8 mouse cellular contexts compared by ENCODE assay signal in the genomic region with DNA sequence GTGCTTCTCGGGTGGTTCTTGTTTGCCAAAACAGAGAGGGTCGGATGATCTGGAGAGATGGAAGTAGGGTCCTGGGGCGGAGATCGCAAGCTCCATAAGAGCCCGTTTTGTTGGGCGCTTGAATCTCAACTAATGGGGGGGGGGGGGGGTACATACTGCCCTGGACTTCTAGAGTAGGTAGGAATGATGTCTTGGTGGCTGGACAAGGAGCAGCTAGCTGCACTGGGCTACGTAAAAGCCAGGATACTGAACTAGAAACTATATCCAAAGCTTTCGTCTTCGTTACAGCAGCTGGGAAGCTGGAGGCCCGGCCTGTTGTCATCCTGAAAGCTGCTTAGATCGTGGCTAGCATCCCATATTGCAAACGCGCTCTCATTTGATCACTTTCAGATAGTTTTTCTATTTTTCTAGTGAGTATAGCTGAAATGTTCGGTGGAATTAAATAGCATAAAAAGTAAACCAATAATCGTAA. TPM values are rescaled to one million over a fixed set of nuclear protein-coding genes. Genes with fewer than 3 reads are reported as not detected.
A peak's percentile ranks its signal among the peaks of the same experiment; 100 is the strongest.
DNase-seq lines count a peak whose midpoint lies in the region; ATAC-seq and TF ChIP-seq lines count a peak whose summit lies in the region.

No protein-coding gene starts in this region.

- H3K4me3 ChIP-seq in kidney, adult 2 months (ENCODE audit: insufficient read depth, low read depth, low read length) = peak overlapping the region; percentile 86
- peak overlapping the region; percentile 97 for H3K4me3 ChIP-seq in forebrain, embryonic 16.5 days (replicated peaks; ENCODE audit: low read length)
- peak overlapping the region; percentile 83 to 88 for H3K4me3 ChIP-seq in liver, embryonic 14.5 days (ENCODE audit: insufficient read depth in 1 of 2, low read depth in 2 of 2, low read length in 2 of 2)

- no peaks in the 10 kb centered on the region for H3K27me3 ChIP-seq in kidney, adult 2 months (replicated peaks; ENCODE audit: control insufficient read depth, insufficient read depth, low read length)
- H3K27me3 ChIP-seq in forebrain, embryonic 16.5 days (replicated peaks; ENCODE audit: control insufficient read depth, insufficient read depth, low read length) = no peaks in the 10 kb centered on the region
- no peaks in the 10 kb centered on the region for H3K27me3 ChIP-seq in liver, embryonic 14.5 days (ENCODE audit: control insufficient read depth, insufficient read depth, low read length)

- 1% methylated on average over 15 of the region's 15 CpGs for WGBS in kidney, adult 2 months
- WGBS in forebrain, embryonic 16.5 days = 2% methylated on average over 15 of the region's 15 CpGs
- WGBS in liver, embryonic 14.5 days (ENCODE audit: insufficient replicate concordance) = under 1% methylated on average over 15 of the region's 15 CpGs

- peak overlapping the region; percentile 91 for H3K9ac ChIP-seq in forebrain, embryonic 16.5 days (replicated peaks; ENCODE audit: low read depth, low read length)
- peak overlapping the region; percentile 93 for H3K9ac ChIP-seq in liver, embryonic 14.5 days (replicated peaks)

- no peaks in the 10 kb centered on the region for H3K9me3 ChIP-seq in forebrain, embryonic 16.5 days (ENCODE audit: control insufficient read depth, low read length)
- no peaks in the 10 kb centered on the region for H3K9me3 ChIP-seq in liver, embryonic 14.5 days (ENCODE audit: control insufficient read depth, low read length)

- H3K27ac ChIP-seq in kidney, adult 2 months (ENCODE audit: insufficient read depth, low read depth, low read length) = peak overlapping the region; percentile 70
- peak overlapping the region; percentile 21; the same call in 1 of the 2 replicates for H3K27ac ChIP-seq in forebrain, embryonic 16.5 days (ENCODE audit: low read length)
- H3K27ac ChIP-seq in liver, embryonic 14.5 days = peak overlapping the region; percentile 20; the same call in 1 of the 2 replicates

- no peak for DNase-seq in kidney, adult 2 months
- no peak for DNase-seq in kidney, adult 9 months
- peak; percentile 19 for DNase-seq in MEL-GATA-1-ER (ENCODE audit: extremely low read depth, low read depth)
- DNase-seq in liver, embryonic 14.5 days (ENCODE audit: low read depth in 3 of 3, low spot score in 3 of 3) = peak in 2 of 3 experiments; percentile 9 to 14
- DNase-seq in urinary bladder, postnatal 36 days (ENCODE audit: low spot score in 2 of 2) = no peak
- DNase-seq in cerebellum, postnatal 36 days = no peak
- DNase-seq in cerebellum, adult 9-11 months = no peak

- peak; percentile 62 for ATAC-seq in forebrain, embryonic 16.5 days
- ATAC-seq in liver, embryonic 14.5 days (ENCODE audit: insufficient read depth) = peak; percentile 55

- H3K36me3 ChIP-seq in kidney, adult 2 months (ENCODE audit: control insufficient read depth, insufficient read depth, low read length) = no peaks in the 10 kb centered on the region; the same call in 1 of the 2 replicates
- H3K36me3 ChIP-seq in forebrain, embryonic 16.5 days (ENCODE audit: control insufficient read depth, insufficient read depth) = no peaks in the 10 kb centered on the region
- peaks cover 2% of the 10 kb centered on the region for H3K36me3 ChIP-seq in liver, embryonic 14.5 days (replicated peaks; ENCODE audit: control insufficient read depth, insufficient read depth, low read depth)

- TF ChIP-seq POLR2A in kidney, adult 2 months (IDR thresholded peaks at IDR 0.05; ENCODE audit: low read depth, low read length) = no peak

- H3K4me2 ChIP-seq in forebrain, embryonic 16.5 days (ENCODE audit: low read length) = peak overlapping the region; percentile 57
- peak overlapping the region; percentile 83 for H3K4me2 ChIP-seq in liver, embryonic 14.5 days (ENCODE audit: low read depth)

- no peaks in the 10 kb centered on the region; the same call in none of the 2 replicates for H3K4me1 ChIP-seq in kidney, adult 2 months (ENCODE audit: control insufficient read depth, insufficient read depth, low read length)
- peaks cover 16% of the 10 kb centered on the region for H3K4me1 ChIP-seq in forebrain, embryonic 16.5 days (replicated peaks; ENCODE audit: control insufficient read depth, insufficient read depth, low read length)
- peaks cover 3 to 5% of the 10 kb centered on the region in 2 experiments; a peak in 3 of 4 replicates for H3K4me1 ChIP-seq in liver, embryonic 14.5 days (replicated peaks; ENCODE audit: control insufficient read depth in 2 of 2, insufficient read depth in 2 of 2, low read length in 1 of 2)

- no peak for TF ChIP-seq CTCF in kidney, adult 2 months (conservative IDR thresholded peaks at IDR 0.05; ENCODE audit: insufficient read depth, insufficient read length, low read depth, low read length)
- TF ChIP-seq CTCF in liver, embryonic 14.5 days (IDR thresholded peaks at IDR 0.05; ENCODE audit: low read depth) = no peak

- TF ChIP-seq EP300 in liver, embryonic 14.5 days (IDR thresholded peaks at IDR 0.05; ENCODE audit: low read depth) = no peak

RNA-seq across cellular contexts. Expression of gene Ccdc127, which starts 0.4 kb away (rescaled TPM):
- polyA plus RNA-seq in kidney, adult 2 months (2012; rRNA removed) = 3.9 and 4.5 TPM in 2 replicates
- 47.2 and 51.4 TPM in 2 replicates for polyA plus RNA-seq in forebrain, embryonic 16.5 days (2015; fragmentation: Nextera tagmentation; extraction: Ambion mirVana)
- polyA plus RNA-seq in liver, embryonic 14.5 days (2012; rRNA removed) = 2.1 and 4.4 TPM in 2 replicates
- 16.2 and 16.7 TPM in 2 replicates for polyA plus RNA-seq in liver, embryonic 14.5 days (2014; fragmentation: Nextera tagmentation; extraction: Ambion mirVana)

RNA-seq across cellular contexts. Expression of gene Sdha, which starts 0.4 kb away (rescaled TPM):
- 445 and 517 TPM in 2 replicates for polyA plus RNA-seq in kidney, adult 2 months (2012; rRNA removed)
- 235 and 237 TPM in 2 replicates for polyA plus RNA-seq in forebrain, embryonic 16.5 days (2015; fragmentation: Nextera tagmentation; extraction: Ambion mirVana)
- 56.6 and 78.7 TPM in 2 replicates for polyA plus RNA-seq in liver, embryonic 14.5 days (2012; rRNA removed)
- 118 and 130 TPM in 2 replicates for polyA plus RNA-seq in liver, embryonic 14.5 days (2014; fragmentation: Nextera tagmentation; extraction: Ambion mirVana)

RNA-seq across cellular contexts. Expression of gene Lrrc14b, which starts 13.3 kb away (rescaled TPM):
- 1.6 and 2.0 TPM in 2 replicates for polyA plus RNA-seq in kidney, adult 2 months (2012; rRNA removed)
- polyA plus RNA-seq in forebrain, embryonic 16.5 days (2015; fragmentation: Nextera tagmentation; extraction: Ambion mirVana) = not detected in 2 replicates
- 0.01 and 0.02 TPM in 2 replicates for polyA plus RNA-seq in liver, embryonic 14.5 days (2012; rRNA removed)
- polyA plus RNA-seq in liver, embryonic 14.5 days (2014; fragmentation: Nextera tagmentation; extraction: Ambion mirVana) = not detected in 2 replicates

RNA-seq across cellular contexts. Expression of gene Pdcd6, which starts 33.1 kb away (rescaled TPM):
- polyA plus RNA-seq in kidney, adult 2 months (2012; rRNA removed) = 118 and 136 TPM in 2 replicates
- 133 and 144 TPM in 2 replicates for polyA plus RNA-seq in forebrain, embryonic 16.5 days (2015; fragmentation: Nextera tagmentation; extraction: Ambion mirVana)
- 49.8 and 56.0 TPM in 2 replicates for polyA plus RNA-seq in liver, embryonic 14.5 days (2012; rRNA removed)
- 73.4 and 80.9 TPM in 2 replicates for polyA plus RNA-seq in liver, embryonic 14.5 days (2014; fragmentation: Nextera tagmentation; extraction: Ambion mirVana)

RNA-seq across cellular contexts. Expression of gene Zfp72, which starts 40.2 kb away (rescaled TPM):
- polyA plus RNA-seq in kidney, adult 2 months (2012; rRNA removed) = 0.26 and 0.47 TPM in 2 replicates
- 6.5 and 8.0 TPM in 2 replicates for polyA plus RNA-seq in forebrain, embryonic 16.5 days (2015; fragmentation: Nextera tagmentation; extraction: Ambion mirVana)
- 0.19 and 0.23 TPM in 2 replicates for polyA plus RNA-seq in liver, embryonic 14.5 days (2012; rRNA removed)
- polyA plus RNA-seq in liver, embryonic 14.5 days (2014; fragmentation: Nextera tagmentation; extraction: Ambion mirVana) = 0.87 and 0.88 TPM in 2 replicates

Comparison
In these comparisons a context has a peak if more than half of its experiments do, and no peak if none do; other contexts are left out.
1. DNase-seq: peak in MEL-GATA-1-ER (single experiment) and liver, embryonic 14.5 days (2 of 3); none in kidney, adult 2 months (single experiment), kidney, adult 9 months (single experiment), urinary bladder, postnatal 36 days (0 of 2), cerebellum, postnatal 36 days (0 of 2) and cerebellum, adult 9-11 months (single experiment).
2. H3K27ac ChIP-seq: peak in every context shown above with its lines; median percentile 70 in kidney, adult 2 months; 21 in forebrain, embryonic 16.5 days; 20 in liver, embryonic 14.5 days.
3. Peak in every context shown above with its lines, with median percentiles within 50 percentile points of each other: H3K4me3 ChIP-seq.